Mouse (Mus musculus) neural tube, embryonic 11.5 days (tissue): ENCODE measurements around the gene Neo1. TPM values are rescaled to one million over a fixed set of nuclear protein-coding genes. Genes with fewer than 3 reads are reported as not detected.
"Not testable (repeated sequence)": the region's sequence is repeated elsewhere in the genome, so short reads cannot be mapped to it uniquely, and the experiment has no call there.

Source experiments
- ATAC-seq: fragments of 200-750 bp; cut with Nextera tagmentation; 2 replicates; pipeline ENCODE4 v1.8.0; 2017; ENCODE audit warnings: moderate number of reproducible peaks, mild to moderate bottlenecking, moderate TSS enrichment, moderate library complexity; ENCODE audit not compliant: insufficient read depth, low FRiP score, low TSS enrichment
- DNase-seq: peaks from one replicate; pipeline ENCODE4 v3.0.0-alpha.2; 2015; ENCODE audit warnings: low spot score
- H3K27ac ChIP-seq: fragments of 300-500 bp; sonication (generic); 2 replicates; pipeline ENCODE4 v1.5.1; 2014; ENCODE audit warnings: low read depth, mild to moderate bottlenecking, low read length
- H3K27me3 ChIP-seq: fragments of 300-500 bp; sonication (generic); 2 replicates; pipeline ENCODE4 v1.6.1; 2014; ENCODE audit warnings: mild to moderate bottlenecking, low read length, mixed read lengths; ENCODE audit not compliant: control insufficient read depth, insufficient read depth
- H3K36me3 ChIP-seq: fragments of 300-500 bp; sonication (generic); 2 replicates; pipeline ENCODE4 v1.6.1; 2014; ENCODE audit warnings: mild to moderate bottlenecking, low read length, moderate library complexity, mixed read lengths; ENCODE audit not compliant: control insufficient read depth, insufficient read depth
- H3K4me1 ChIP-seq: fragments of 300-500 bp; sonication (generic); 2 replicates; pipeline ENCODE4 v1.6.1; 2014; ENCODE audit warnings: low read length, mixed read lengths; ENCODE audit not compliant: control insufficient read depth, insufficient read depth
- H3K4me2 ChIP-seq: fragments of 300-500 bp; sonication (generic); 2 replicates; pipeline ENCODE4 v1.6.1; 2014; ENCODE audit warnings: low read depth, mild to moderate bottlenecking, moderate library complexity
- H3K4me3 ChIP-seq: fragments of 300-500 bp; sonication (generic); 2 replicates; pipeline ENCODE4 v1.5.1; 2014; ENCODE audit warnings: low read depth, low read length
- H3K9ac ChIP-seq: fragments of 300-500 bp; sonication (generic); 2 replicates; pipeline ENCODE4 v1.6.1; 2014; ENCODE audit warnings: mild to moderate bottlenecking, low read length
- H3K9me3 ChIP-seq: fragments of 300-500 bp; sonication (generic); 2 replicates; pipeline ENCODE4 v1.6.1; 2016; ENCODE audit warnings: low read length; ENCODE audit not compliant: control insufficient read depth
- WGBS: fragments of 180-500 bp; shearing (Covaris S2); extraction: QIAGEN DNeasy Blood & Tissue Kit; methylation state at CpG from one replicate; pipeline ENCODE4 v1.1.7; 2014; 5-methylcytosine and 5-hydroxymethylcytosine counted together
- polyA plus RNA-seq: library from polyadenylated mRNA; unstranded; fragments of >200 nt; fragmentation: Nextera tagmentation; extraction: Ambion mirVana; gene quantifications from 2 replicates; pipeline ENCODE4 v1.2.1, GENCODE M21; 2014

Gene Neo1
- polyA plus RNA-seq, 1 experiment from 2014 or later = 56.1 TPM

DNA sequence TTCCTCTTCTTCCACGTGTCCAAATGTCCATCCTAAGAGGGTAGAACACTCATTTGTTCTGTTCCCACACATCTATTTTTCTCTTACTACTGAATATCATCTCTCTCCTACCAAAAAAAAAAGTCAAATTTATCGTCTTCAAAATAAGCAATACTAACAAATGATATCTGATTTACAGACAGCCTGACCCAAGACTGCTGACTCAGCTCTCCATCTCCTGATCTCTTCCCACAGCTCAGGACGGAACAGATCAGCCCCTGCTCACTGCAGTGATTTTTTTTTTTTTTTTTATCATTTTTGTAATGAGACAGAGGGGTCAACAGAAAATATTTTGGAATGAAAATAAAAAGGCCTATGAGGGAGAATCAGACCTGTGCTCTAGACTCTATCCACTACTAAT is 2.7 kb downstream of the Neo1 start:
- whole genome bisulfite sequencing = 66% methylated on average over 3 of the region's 3 CpGs
- no peak overlapping the region for H3K4me2 ChIP-seq
- DNase-seq = no peak

DNA sequence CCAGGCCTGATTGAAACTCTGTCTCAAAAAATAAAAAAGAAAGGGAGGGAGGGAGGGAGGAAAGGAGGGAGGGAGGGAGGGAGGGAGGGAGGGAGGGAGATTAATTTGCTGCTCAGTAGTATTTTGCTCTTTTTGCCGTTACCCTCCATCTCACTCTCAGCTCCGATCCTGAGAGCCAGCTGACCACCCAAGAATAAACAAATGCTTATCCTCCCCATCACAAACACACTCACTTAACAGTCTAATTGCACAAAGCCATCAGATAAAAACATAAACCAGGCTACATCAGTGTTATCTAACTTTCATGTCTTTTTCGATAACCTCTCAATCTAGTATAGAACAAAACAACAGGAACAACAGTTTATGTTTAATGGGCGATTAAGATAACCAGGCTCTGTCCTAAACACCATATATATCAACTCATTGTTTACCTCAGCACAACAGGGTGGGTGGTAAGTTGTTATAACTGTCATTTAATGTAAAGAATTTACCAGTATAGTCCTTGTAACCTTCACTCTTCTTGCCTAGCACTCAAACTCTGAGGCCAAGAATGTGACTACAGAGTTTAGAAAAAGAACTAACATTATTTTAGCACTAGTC is 11.9 kb downstream of the Neo1 start:
- no peaks in the 10 kb centered on the region for H3K36me3 ChIP-seq
- H3K9me3 ChIP-seq = no peaks in the 10 kb centered on the region
- no peak overlapping the region for H3K9ac ChIP-seq
- H3K4me3 ChIP-seq = no peak overlapping the region
- H3K27me3 ChIP-seq = no peaks in the 10 kb centered on the region
- DNase-seq = no peak
- H3K4me2 ChIP-seq = no peak overlapping the region
- no peak for ATAC-seq
- no peak overlapping the region for H3K27ac ChIP-seq
- 73% methylated on average over 4 of the region's 4 CpGs for WGBS
- H3K4me1 ChIP-seq = no peaks in the 10 kb centered on the region

More for the DNA sequence above, 2.7 kb downstream of the Neo1 start:
- no peak overlapping the region for H3K9ac ChIP-seq
- H3K27ac ChIP-seq = no peak overlapping the region
- H3K36me3 ChIP-seq = no peaks in the 10 kb centered on the region
- ATAC-seq = no peak
- no peaks in the 10 kb centered on the region for H3K9me3 ChIP-seq
- peaks cover 13% of the 10 kb centered on the region for H3K4me1 ChIP-seq
- H3K4me3 ChIP-seq = no peak overlapping the region
- H3K27me3 ChIP-seq = no peaks in the 10 kb centered on the region

DNA sequence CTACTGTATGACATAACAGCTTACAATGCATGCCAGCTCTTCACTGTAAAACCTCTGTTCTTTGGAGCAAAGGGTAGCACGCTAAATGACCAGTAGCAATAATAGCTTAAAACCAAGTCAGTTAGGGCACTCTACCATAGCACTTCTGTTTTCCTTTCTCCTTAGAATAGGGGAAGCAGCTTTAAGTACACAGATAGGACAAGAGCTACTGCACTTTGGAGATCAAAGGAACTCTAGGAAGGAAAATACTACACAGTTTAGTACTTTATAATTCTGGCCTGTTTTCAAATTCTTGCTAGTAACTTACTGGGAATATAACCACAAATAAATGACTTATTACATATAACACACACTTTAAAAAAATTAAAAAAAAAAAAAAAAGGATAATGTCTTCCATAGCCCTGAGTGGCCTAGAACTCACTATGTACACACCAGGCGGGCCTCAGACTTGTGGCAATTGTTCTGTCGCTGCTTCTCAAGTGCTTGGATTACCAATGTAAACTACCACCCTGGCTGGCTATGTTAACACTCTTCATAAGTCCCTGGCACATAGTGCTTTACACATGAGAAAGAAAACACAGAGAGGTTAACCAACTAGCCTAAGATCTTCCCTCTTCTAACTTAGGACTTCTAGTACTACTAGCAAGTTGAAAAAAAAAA is 20.1 kb downstream of the Neo1 start:
- no peaks in the 10 kb centered on the region for H3K9me3 ChIP-seq
- WGBS = 76% methylated on average over 3 of the region's 3 CpGs

DNA sequence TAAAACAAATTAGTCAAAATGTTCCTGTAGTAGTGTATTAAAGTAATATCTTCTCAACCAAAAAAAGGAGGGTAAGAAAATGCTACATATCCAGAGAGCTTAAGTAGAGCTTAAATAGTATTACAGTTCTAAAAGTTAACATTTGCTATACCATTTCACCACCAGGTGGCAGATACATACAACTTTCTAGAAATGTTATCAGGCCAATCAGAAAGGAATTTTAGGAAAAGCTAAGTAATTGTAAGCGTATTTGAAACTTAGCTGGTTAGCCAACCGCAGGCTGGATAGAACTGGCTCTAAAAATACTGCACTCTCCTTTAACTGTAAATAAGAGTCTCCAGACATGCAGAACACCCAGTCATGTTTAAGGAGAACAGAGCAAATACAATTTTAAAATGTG is 22.9 kb downstream of the Neo1 start:
- peak; percentile 50 for DNase-seq
- 45% methylated on average over 2 of the region's 2 CpGs for WGBS

More for the DNA sequence above, 20.1 kb downstream of the Neo1 start:
- no peaks in the 10 kb centered on the region for H3K27me3 ChIP-seq
- ATAC-seq (no peak), DNase-seq (no peak)
- H3K4me1 ChIP-seq = peaks cover 3% of the 10 kb centered on the region; the same call in 1 of the 2 replicates
- no peak overlapping the region for H3K27ac ChIP-seq
- H3K9ac ChIP-seq = no peak overlapping the region
- no peak overlapping the region for H3K4me2 ChIP-seq
- no peaks in the 10 kb centered on the region for H3K36me3 ChIP-seq
- no peak overlapping the region for H3K4me3 ChIP-seq

GRCm38 (mm10) chr9:58989255-58989928 is 46.8 kb downstream of the Neo1 start:
- DNase-seq (no peak), ATAC-seq (no peak)
- whole genome bisulfite sequencing = 94% methylated on average over 5 of the region's 5 CpGs
- H3K4me2 ChIP-seq = no peak overlapping the region
- no peaks in the 10 kb centered on the region for H3K36me3 ChIP-seq
- no peaks in the 10 kb centered on the region for H3K9me3 ChIP-seq
- H3K4me1 ChIP-seq = no peaks in the 10 kb centered on the region
- no peak overlapping the region for H3K4me3 ChIP-seq
- no peaks in the 10 kb centered on the region for H3K27me3 ChIP-seq
- H3K9ac ChIP-seq = no peak overlapping the region
- no peak overlapping the region for H3K27ac ChIP-seq

More for the DNA sequence above, 22.9 kb downstream of the Neo1 start:
- Histone ChIP-seq H3K9me3 (no peaks in the 10 kb centered on the region), H3K4me2 (no peak overlapping the region), H3K27ac (no peak overlapping the region), H3K36me3 (no peaks in the 10 kb centered on the region), H3K9ac (no peak overlapping the region), H3K4me1 (peaks cover 3% of the 10 kb centered on the region; the same call in 1 of the 2 replicates), H3K27me3 (no peaks in the 10 kb centered on the region), H3K4me3 (no peak overlapping the region)
- no peak for ATAC-seq

- Histone ChIP-seq H3K36me3 (no peaks in the 10 kb centered on the region), H3K27me3 (no peaks in the 10 kb centered on the region), H3K27ac (no peak overlapping the region), H3K9me3 (no peaks in the 10 kb centered on the region), H3K4me2 (no peak overlapping the region), H3K4me1 (no peaks in the 10 kb centered on the region), H3K4me3 (no peak overlapping the region), H3K9ac (no peak overlapping the region)
- DNase-seq = no peak
- WGBS = 91% methylated on average over 15 of the region's 15 CpGs
- no peak for ATAC-seq
These were observed 57.2 kb downstream of the Neo1 start for GRCm38 (mm10) chr9:58979034-58979433.

- 80% methylated on average over 2 of the region's 2 CpGs for WGBS
- not testable (repeated sequence) for H3K27ac ChIP-seq
These were observed 65.1 kb downstream of the Neo1 start for GRCm38 (mm10) chr9:58971154-58971553.

GRCm38 (mm10) chr9:58967371-58967770 is 68.9 kb downstream of the Neo1 start:
- Histone ChIP-seq H3K4me2 (no peak overlapping the region), H3K9ac (no peak overlapping the region), H3K4me1 (no peaks in the 10 kb centered on the region), H3K27ac (no peak overlapping the region), H3K4me3 (no peak overlapping the region), H3K9me3 (no peaks in the 10 kb centered on the region), H3K27me3 (no peaks in the 10 kb centered on the region), H3K36me3 (peaks cover 2% of the 10 kb centered on the region; the same call in 1 of the 2 replicates)
- WGBS = 37% methylated on average over 2 of the region's 2 CpGs
- ATAC-seq (no peak), DNase-seq (no peak)

More at GRCm38 (mm10) chr9:58971154-58971553, 65.1 kb downstream of the Neo1 start:
- not testable (repeated sequence) for H3K9me3 ChIP-seq, H3K36me3 ChIP-seq, H3K27me3 ChIP-seq, H3K9ac ChIP-seq, ATAC-seq, H3K4me1 ChIP-seq, DNase-seq, H3K4me3 ChIP-seq, H3K4me2 ChIP-seq
